Mouse (Mus musculus): Measurements from ENCODE around the gene Suds3. TPM values are rescaled to one million over a fixed set of nuclear protein-coding genes. Genes with fewer than 3 reads are reported as not detected.

Gene Suds3
- total and polyA plus RNA-seq, 2 experiments from 2014 or later = 68.1 to 83.4 TPM

DNA sequence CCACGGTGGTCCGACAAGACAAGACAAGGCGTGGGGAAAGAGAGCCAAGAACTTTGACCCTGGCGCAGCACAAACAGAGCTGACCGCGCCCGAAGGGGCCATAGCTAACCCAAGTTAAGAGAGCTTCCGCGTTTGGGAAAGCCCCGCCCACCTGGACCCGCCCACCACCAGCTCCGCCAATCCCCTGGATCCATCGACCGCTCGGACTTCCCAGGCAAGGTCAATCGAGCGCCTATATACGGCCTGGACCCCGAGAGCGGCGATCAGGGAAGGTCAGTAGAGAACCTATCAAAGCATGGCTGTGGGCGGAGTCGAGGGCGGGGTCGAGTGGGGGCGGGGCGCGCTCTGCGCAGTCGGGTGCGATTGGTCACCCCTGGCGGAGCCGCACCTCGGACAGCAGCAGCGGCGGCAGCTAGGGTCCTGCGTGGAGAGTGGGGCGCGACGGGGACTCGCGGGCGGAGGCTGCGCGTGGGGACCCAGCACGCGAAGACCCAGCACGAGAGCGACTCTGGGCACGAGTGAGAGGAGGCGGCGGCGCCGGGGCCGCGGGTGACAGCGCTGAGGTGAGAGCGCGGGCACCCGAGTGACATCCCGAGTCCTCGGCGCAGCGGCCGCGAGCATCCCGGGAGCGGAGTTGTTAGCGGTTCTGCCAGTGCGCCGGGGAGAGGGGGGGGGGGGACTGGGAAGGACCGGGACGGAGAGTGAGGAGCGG is 4.0 kb upstream of the Suds3 start, which contains the start of gene Taok3:
Taok3 (plus strand) TSS at position 353 of the 712 bp plus-strand sequence.
- Histone ChIP-seq H3K4me2 (ENCODE audit: low read depth, low read length) (peak within 1 kb of the TSS; percentile 97), H3K9me3 (ENCODE audit: low read length) (no peaks in the 10 kb centered on the region), H3K4me3 (ENCODE audit: low read length) (peak within 1 kb of the TSS; percentile 62), H3K4me1 (ENCODE audit: insufficient read depth, low read length) (peaks cover 8% of the 10 kb centered on the region; the same call in 1 of the 2 replicates), H3K27me3 (ENCODE audit: insufficient read depth, low read length) (no peaks in the 10 kb centered on the region), H3K9ac (replicated peaks; ENCODE audit: low read length) (peak within 1 kb of the TSS; percentile 53), H3K27ac (peak within 1 kb of the TSS; percentile 28; the same call in 1 of the 2 replicates), H3K36me3 (ENCODE audit: insufficient read depth, low read length) (no peaks in the 10 kb centered on the region)
- DNase-seq (ENCODE audit: low spot score) (peak; percentile 99), ATAC-seq (peak; percentile 95)
- no peak for TF ChIP-seq CTCF (IDR thresholded peaks at IDR 0.05; ENCODE audit: low read depth)
- under 1% methylated on average over 73 of the region's 74 CpGs for WGBS

DNA sequence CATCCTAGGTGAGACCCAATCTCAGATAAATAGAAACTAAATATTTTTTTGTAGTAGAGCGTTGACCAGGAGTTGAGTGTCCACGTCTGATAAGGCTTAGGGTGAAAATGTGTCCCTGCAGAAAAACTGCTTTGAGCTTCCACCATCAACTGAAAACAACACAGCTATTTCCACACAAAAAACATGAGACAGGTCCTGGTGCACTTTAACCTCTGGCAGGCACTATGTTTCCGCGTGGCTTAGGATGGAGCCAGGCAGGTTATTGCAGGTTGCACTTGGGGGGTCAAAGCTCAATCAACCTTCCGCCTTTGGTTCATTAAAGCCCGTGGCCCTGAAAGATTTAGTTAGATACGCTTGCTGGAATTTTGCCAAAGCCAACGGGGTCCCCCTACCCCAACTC is 2.9 kb upstream of the Suds3 start:
- Histone ChIP-seq H3K27me3 (ENCODE audit: insufficient read depth, low read length) (no peaks in the 10 kb centered on the region), H3K4me3 (ENCODE audit: low read length) (no peak overlapping the region), H3K4me1 (ENCODE audit: insufficient read depth, low read length) (peaks cover 8% of the 10 kb centered on the region; the same call in 1 of the 2 replicates), H3K27ac (no peak overlapping the region), H3K36me3 (ENCODE audit: insufficient read depth, low read length) (no peaks in the 10 kb centered on the region), H3K9me3 (ENCODE audit: low read length) (no peaks in the 10 kb centered on the region), H3K9ac (replicated peaks; ENCODE audit: low read length) (no peak overlapping the region), H3K4me2 (ENCODE audit: low read depth, low read length) (peak overlapping the region; percentile 97; the same call in 1 of the 2 replicates)
- TF ChIP-seq CTCF (IDR thresholded peaks at IDR 0.05; ENCODE audit: low read depth) = no peak
- no peak for DNase-seq (ENCODE audit: low spot score)
- WGBS = 42% methylated on average over 8 of the region's 8 CpGs
- no peak for ATAC-seq

DNA sequence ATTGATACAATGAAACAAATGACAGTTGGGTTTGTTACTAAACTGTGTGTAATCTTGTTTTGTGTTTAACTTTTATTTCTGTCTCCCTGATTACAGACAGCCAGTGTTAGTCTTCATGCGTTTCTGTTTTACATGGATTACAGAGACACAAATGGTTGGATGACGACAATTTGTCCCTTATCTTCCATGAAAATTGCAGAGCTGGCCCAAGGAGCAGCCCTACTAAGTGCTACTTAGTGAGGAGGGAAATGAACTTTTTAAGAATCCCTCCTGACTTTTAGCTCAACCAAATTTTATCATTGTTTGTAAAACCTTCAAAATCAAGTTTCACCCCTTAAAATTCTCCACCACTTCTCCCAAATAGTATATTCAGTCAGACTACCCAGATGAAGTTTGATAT is 2.3 kb upstream of the Suds3 start:
- H3K27me3 ChIP-seq (ENCODE audit: insufficient read depth, low read length) = no peaks in the 10 kb centered on the region
- WGBS = 93% methylated on average over 2 of the region's 2 CpGs
- ATAC-seq (no peak), DNase-seq (ENCODE audit: low spot score) (no peak)
- no peak overlapping the region for H3K4me3 ChIP-seq (ENCODE audit: low read length)
- H3K4me2 ChIP-seq (ENCODE audit: low read depth, low read length) = no peak overlapping the region
- peaks cover 8% of the 10 kb centered on the region; the same call in 1 of the 2 replicates for H3K4me1 ChIP-seq (ENCODE audit: insufficient read depth, low read length)
- no peak overlapping the region for H3K9ac ChIP-seq (replicated peaks; ENCODE audit: low read length)
- no peak for TF ChIP-seq CTCF (IDR thresholded peaks at IDR 0.05; ENCODE audit: low read depth)
- no peaks in the 10 kb centered on the region for H3K9me3 ChIP-seq (ENCODE audit: low read length)
- H3K27ac ChIP-seq = no peak overlapping the region
- no peaks in the 10 kb centered on the region for H3K36me3 ChIP-seq (ENCODE audit: insufficient read depth, low read length)

DNA sequence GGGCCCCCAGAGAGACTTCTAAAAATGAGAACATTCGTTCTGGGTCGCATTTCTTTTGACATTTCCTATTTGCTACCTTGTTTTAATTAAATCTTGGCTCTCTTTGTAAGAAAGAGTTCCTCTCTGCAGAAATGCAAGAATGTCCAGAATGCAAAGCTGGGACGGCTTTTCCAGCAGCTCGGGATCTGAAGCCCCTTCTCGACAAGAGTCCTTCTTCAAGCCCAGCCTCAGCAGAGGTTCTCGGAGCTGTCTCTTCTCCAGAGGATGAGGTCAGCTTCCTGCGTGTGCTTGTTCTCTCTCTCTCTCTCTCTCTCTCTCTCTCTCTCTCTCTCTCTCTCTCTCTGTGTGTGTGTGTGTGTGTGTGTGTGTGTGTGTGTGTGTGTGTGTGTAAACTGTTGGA is 1.8 kb upstream of the Suds3 start:
- Histone ChIP-seq H3K9ac (replicated peaks; ENCODE audit: low read length) (no peak overlapping the region), H3K27ac (no peak overlapping the region), H3K4me1 (ENCODE audit: insufficient read depth, low read length) (peaks cover 8% of the 10 kb centered on the region; the same call in 1 of the 2 replicates), H3K27me3 (ENCODE audit: insufficient read depth, low read length) (no peaks in the 10 kb centered on the region), H3K4me2 (ENCODE audit: low read depth, low read length) (no peak overlapping the region), H3K4me3 (ENCODE audit: low read length) (no peak overlapping the region), H3K36me3 (ENCODE audit: insufficient read depth, low read length) (0 out of 2 replicates have a peak, but pooled peaks cover under 1% of the 10 kb centered on the region), H3K9me3 (ENCODE audit: low read length) (no peaks in the 10 kb centered on the region)
- TF ChIP-seq CTCF (IDR thresholded peaks at IDR 0.05; ENCODE audit: low read depth) = no peak
- WGBS = 73% methylated on average over 7 of the region's 7 CpGs
- DNase-seq (ENCODE audit: low spot score) (no peak), ATAC-seq (no peak)

DNA sequence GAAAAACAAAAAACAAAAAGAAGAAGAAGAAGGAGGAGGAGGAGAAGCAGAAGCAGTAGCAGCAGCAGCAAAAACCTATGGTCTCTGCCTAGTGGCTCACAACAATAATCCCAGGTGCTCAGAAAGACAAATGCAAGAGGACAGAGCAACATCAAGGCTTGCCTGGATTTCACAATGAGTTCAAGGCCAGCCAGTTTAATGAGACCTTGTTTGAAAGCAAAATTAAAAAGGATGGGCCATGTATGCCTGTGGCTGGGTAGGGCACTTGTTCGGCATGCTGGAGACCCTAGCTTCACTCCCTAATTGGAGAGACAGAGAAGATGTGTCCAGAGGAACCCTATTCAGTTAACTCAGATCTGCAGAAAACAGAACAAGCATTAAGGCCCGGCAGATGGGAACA is 1.3 kb upstream of the Suds3 start:
- H3K27ac ChIP-seq = no peak overlapping the region
- H3K27me3 ChIP-seq (ENCODE audit: insufficient read depth, low read length) = no peaks in the 10 kb centered on the region
- no peak overlapping the region for H3K4me2 ChIP-seq (ENCODE audit: low read depth, low read length)
- no peak for ATAC-seq
- WGBS = 78% methylated on average over 2 of the region's 2 CpGs
- no peak for DNase-seq (ENCODE audit: low spot score)
- no peak for TF ChIP-seq CTCF (IDR thresholded peaks at IDR 0.05; ENCODE audit: low read depth)
- no peaks in the 10 kb centered on the region for H3K9me3 ChIP-seq (ENCODE audit: low read length)
- H3K9ac ChIP-seq (replicated peaks; ENCODE audit: low read length) = no peak overlapping the region
- peaks cover 5% of the 10 kb centered on the region; the same call in 1 of the 2 replicates for H3K36me3 ChIP-seq (ENCODE audit: insufficient read depth, low read length)
- H3K4me3 ChIP-seq (ENCODE audit: low read length) = no peak overlapping the region
- peaks cover 8% of the 10 kb centered on the region; the same call in 1 of the 2 replicates for H3K4me1 ChIP-seq (ENCODE audit: insufficient read depth, low read length)

DNA sequence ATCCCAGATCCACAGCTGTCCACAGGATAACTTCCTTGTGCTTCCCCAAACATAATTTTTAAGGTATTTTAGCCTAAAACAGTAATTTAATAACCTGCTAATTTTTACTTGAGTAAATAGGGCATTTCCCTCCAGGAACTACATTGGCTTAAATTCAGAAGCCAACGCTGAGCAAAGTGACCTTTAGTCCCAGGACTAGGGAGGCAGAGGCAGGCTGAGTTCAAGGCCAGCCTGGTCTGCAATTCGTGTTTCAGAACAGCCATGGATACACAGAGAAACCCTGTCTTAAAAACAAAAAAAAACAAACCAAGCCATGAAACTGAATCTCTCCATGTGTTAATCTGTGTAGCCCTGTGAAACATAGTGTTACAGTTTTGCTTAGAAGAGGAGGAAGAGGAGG is 747 bp upstream of the Suds3 start:
- no peak overlapping the region for H3K4me3 ChIP-seq (ENCODE audit: low read length)
- no peak overlapping the region for H3K4me2 ChIP-seq (ENCODE audit: low read depth, low read length)
- no peak for TF ChIP-seq CTCF (IDR thresholded peaks at IDR 0.05; ENCODE audit: low read depth)
- H3K27me3 ChIP-seq (ENCODE audit: insufficient read depth, low read length) = no peaks in the 10 kb centered on the region
- WGBS = 71% methylated on average over 2 of the region's 2 CpGs
- H3K4me1 ChIP-seq (ENCODE audit: insufficient read depth, low read length) = peaks cover 8% of the 10 kb centered on the region; the same call in 1 of the 2 replicates
- peaks cover 11% of the 10 kb centered on the region; the same call in 1 of the 2 replicates for H3K36me3 ChIP-seq (ENCODE audit: insufficient read depth, low read length)
- DNase-seq (ENCODE audit: low spot score) = no peak
- H3K9me3 ChIP-seq (ENCODE audit: low read length) = no peaks in the 10 kb centered on the region
- H3K9ac ChIP-seq (replicated peaks; ENCODE audit: low read length) = no peak overlapping the region
- no peak for ATAC-seq
- no peak overlapping the region for H3K27ac ChIP-seq

Data from hindbrain, postnatal 0 days (tissue).